Mouse (Mus musculus) lung, embryonic 14.5 days (tissue): ENCODE results near the gene Fsd1. TPM values are rescaled to one million over a fixed set of nuclear protein-coding genes. Genes with fewer than 3 reads are reported as not detected.

Experiments
- ATAC-seq: fragments of 200-750 bp; cut with Nextera tagmentation; 2 replicates; pipeline ENCODE4 v1.8.0; 2017; ENCODE audit warnings: mild to moderate bottlenecking, moderate TSS enrichment, moderate library complexity; ENCODE audit not compliant: insufficient read depth
- DNase-seq: peaks from one replicate; pipeline ENCODE4 v3.0.0-alpha.2; 2015
- H3K27ac ChIP-seq: fragments of 300-500 bp; sonication (generic); 2 replicates; pipeline ENCODE4 v1.5.1; 2014; ENCODE audit warnings: low read depth, mild to moderate bottlenecking, moderate library complexity
- H3K27me3 ChIP-seq: fragments of 300-500 bp; sonication (generic); 2 replicates; pipeline ENCODE4 v1.6.1; 2014; ENCODE audit warnings: low read length, control low read depth; ENCODE audit not compliant: insufficient read depth
- H3K36me3 ChIP-seq: fragments of 300-500 bp; sonication (generic); 2 replicates; pipeline ENCODE4 v1.6.1; 2014; ENCODE audit warnings: control low read depth; ENCODE audit not compliant: insufficient read depth
- H3K4me1 ChIP-seq: fragments of 300-500 bp; sonication (generic); 2 replicates; pipeline ENCODE4 v1.6.1; 2014; ENCODE audit warnings: antibody characterized with exemption, control low read depth; ENCODE audit not compliant: insufficient read depth
- H3K4me2 ChIP-seq: fragments of 300-500 bp; sonication (generic); 2 replicates; pipeline ENCODE4 v1.6.1; 2014; ENCODE audit warnings: mild to moderate bottlenecking
- H3K4me3 ChIP-seq: fragments of 300-500 bp; sonication (generic); 2 replicates; pipeline ENCODE4 v1.5.1; 2014; ENCODE audit warnings: low read depth, low read length
- H3K9ac ChIP-seq: fragments of 300-500 bp; sonication (generic); 2 replicates; pipeline ENCODE4 v1.6.1; 2014
- H3K9me3 ChIP-seq: fragments of 300-500 bp; sonication (generic); 2 replicates; pipeline ENCODE4 v1.6.1; 2016; ENCODE audit warnings: low read depth, low read length, control low read depth
- CTCF ChIP-seq: IDR thresholded peaks from 2 replicates; pipeline ENCODE4 v1.5.1; 2016; ENCODE audit warnings: antibody characterized with exemption, low read depth
- WGBS: fragments of 180-500 bp; shearing (Covaris S2); extraction: QIAGEN DNeasy Blood & Tissue Kit; methylation state at CpG from one replicate; pipeline ENCODE4 v1.1.7; 2014; 5-methylcytosine and 5-hydroxymethylcytosine counted together
- polyA plus RNA-seq: library from polyadenylated mRNA; unstranded; fragments of >200 nt; fragmentation: Nextera tagmentation; extraction: Ambion mirVana; gene quantifications from 2 replicates; pipeline ENCODE4 v1.2.1, GENCODE M21; 2014

Fsd1 gene
- polyA plus RNA-seq, 1 experiment from 2014 or later: 11.5 TPM

DNA sequence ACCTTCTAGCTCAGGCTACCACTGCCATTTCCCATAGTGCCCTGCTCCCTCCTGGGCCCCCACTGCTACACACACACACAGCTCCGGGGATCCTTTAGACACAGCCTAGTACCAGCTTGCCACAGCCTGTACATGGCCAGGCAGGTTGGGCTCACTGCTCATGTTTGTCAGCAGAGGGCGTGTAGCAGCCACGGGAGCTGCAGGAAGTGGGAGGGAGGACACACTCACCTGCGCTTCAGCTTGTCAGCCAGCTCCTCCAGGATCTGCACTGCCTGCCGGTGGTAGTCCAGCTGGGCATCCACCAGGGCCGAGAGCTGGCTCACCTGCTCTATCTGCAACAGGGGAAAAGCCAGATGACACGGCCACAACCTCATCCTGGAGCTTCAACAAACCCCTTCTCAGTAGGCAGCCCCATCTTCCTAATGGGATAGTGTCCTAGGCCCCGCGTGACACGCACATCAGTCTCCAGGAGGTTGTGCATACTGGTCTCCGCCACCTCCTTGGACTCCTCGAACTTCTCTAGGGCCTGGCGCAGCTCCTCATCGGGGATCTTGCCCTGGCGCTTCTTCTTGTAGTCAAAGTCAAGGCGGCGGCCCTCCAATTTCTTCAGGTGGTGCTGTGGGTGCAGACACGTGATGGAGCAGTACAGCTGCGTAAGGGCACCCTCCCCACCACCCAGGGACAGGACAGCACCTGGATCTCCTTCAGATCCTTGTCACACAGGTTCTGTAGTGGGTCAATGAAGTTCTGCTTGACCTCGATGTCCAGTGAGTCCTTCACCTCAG, 32.2 kb downstream of the Fsd1 start:
- 66% methylated on average over 20 of the region's 20 CpGs for WGBS
- no peaks in the 10 kb centered on the region for H3K27me3 ChIP-seq
- peaks cover 72% of the 10 kb centered on the region for H3K36me3 ChIP-seq
- H3K4me1 ChIP-seq: no peaks in the 10 kb centered on the region
- H3K9ac ChIP-seq: no peak overlapping the region
- H3K4me3 ChIP-seq: no peak overlapping the region
- peak; percentile 25 for ATAC-seq
- TF ChIP-seq CTCF: peak; percentile 59
- H3K4me2 ChIP-seq: no peak overlapping the region
- peak; percentile 43 for DNase-seq
- no peak overlapping the region for H3K27ac ChIP-seq
- H3K9me3 ChIP-seq: no peaks in the 10 kb centered on the region

DNA sequence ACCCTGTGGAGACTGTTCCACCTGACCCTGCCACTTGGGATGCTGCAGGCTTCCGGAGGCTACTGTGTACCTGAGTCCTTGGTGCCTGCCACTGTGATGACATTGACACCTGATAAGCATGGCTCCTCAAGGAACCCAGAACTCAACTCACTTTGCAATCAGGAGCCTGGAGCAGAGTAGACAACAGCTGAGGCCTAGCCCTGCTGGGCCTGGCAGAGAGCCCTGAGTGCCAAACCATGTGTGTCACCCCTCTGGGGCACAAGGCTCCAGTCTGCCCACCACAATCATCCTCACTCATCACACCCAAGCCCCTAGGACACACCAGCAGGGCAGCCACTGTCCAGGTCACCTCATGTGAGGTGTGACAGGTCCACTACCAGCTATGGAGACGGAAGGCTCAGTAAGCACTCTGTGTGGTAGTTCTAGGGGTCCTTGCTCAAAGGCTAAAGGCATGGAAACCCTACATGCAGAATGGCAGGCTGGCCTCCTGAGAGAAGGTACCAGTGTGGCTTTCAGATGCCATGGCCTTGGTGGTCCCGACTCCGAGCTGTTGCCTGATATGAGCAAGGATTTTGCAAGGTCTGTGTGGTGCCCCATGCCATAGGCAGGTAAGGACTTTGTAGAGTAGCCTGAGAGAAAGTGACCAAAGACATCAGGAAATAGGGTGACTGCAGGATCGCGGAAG, 34.2 kb downstream of the Fsd1 start:
- no peak for TF ChIP-seq CTCF
- H3K9ac ChIP-seq: no peak overlapping the region
- 87% methylated on average over 6 of the region's 6 CpGs for WGBS
- H3K4me3 ChIP-seq: no peak overlapping the region
- no peaks in the 10 kb centered on the region for H3K4me1 ChIP-seq
- no peak overlapping the region for H3K27ac ChIP-seq
- H3K4me2 ChIP-seq: no peak overlapping the region
- ATAC-seq (no peak), DNase-seq (no peak)
- H3K9me3 ChIP-seq: no peaks in the 10 kb centered on the region
- H3K36me3 ChIP-seq: peaks cover 62% of the 10 kb centered on the region
- no peaks in the 10 kb centered on the region for H3K27me3 ChIP-seq

DNA sequence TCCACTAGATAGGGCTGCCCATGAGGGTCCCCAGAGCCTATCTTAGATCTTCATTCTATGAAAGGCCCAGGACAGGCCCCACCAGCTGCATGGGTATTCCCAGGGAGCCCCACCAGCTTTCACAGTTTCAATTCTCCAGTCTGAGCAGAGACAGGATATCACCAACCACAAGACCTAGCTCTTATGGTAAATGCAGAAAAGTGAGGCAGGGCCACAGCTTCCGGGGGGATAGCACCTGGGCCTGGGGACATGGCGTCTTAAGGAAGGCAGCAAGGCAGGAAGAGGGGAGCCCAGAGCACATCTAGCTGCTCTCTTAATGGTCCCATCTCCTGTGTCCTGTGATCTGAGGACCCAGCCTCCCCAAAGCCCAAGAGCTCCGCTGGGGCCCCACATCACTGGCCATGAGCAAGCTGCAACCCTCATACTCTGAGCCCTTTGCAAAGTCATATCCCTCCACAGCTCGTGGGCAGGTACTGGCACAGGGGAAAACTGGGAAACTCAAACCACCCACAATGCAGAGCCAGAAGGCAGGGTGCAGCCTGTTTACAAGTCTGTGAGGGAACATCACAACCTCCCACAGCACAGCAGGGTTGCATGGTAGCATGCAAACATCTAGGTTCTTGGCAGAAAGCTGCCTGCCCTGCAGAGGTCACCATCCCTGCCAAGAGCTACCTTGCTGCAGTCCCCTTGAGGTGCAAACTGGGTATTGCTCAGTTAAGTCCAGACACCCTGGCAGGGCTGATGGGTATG, 35.0 kb downstream of the Fsd1 start:
- no peak overlapping the region for H3K27ac ChIP-seq
- DNase-seq: no peak
- H3K4me1 ChIP-seq: no peaks in the 10 kb centered on the region
- TF ChIP-seq CTCF: no peak
- no peak overlapping the region for H3K4me2 ChIP-seq
- H3K36me3 ChIP-seq: peaks cover 57% of the 10 kb centered on the region
- no peaks in the 10 kb centered on the region for H3K27me3 ChIP-seq
- ATAC-seq: no peak
- no peaks in the 10 kb centered on the region for H3K9me3 ChIP-seq
- 83% methylated on average over 4 of the region's 4 CpGs for whole genome bisulfite sequencing
- H3K9ac ChIP-seq: no peak overlapping the region
- H3K4me3 ChIP-seq: no peak overlapping the region

DNA sequence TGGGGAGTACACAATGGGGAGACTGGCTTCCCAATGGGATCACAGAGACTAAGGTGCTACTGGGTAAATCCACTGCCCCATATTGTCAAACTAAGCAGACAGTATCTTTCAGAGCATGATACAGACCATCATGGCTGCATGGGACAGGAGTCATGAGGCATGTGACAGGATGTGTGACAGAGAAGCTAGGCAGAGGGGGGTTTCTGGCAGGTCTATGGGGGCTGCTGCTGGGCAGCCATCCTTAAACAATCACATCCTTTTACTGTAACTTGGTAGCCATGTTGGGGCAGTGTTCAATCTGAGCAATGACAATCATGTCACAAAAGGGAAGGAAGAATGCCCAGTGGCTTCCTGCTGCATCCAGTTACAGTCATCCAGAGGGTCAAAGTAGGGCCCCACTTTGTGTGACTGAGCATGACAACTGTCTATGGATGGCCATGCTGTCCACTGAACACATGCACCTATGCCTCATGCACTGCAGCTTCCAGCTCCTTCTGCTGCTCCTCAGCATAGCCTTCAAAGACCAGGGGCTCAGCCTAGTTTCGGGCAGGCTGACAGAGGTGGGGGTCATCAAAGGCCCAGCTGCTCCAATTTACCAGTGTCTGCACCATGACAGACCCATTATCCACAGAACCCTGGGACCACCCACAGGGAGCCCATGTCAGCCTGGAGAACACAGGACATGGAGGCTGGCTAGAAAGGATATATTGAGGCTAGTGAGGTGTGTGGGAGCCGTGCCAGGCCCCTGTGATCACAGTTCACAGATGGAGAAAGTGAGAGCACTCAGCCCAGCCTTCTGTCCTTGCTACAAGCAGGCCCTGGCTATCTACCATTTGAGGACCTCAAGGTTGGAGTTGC, 36.1 kb downstream of the Fsd1 start:
- no peak overlapping the region for H3K4me2 ChIP-seq
- H3K27me3 ChIP-seq: no peaks in the 10 kb centered on the region
- H3K27ac ChIP-seq: no peak overlapping the region
- 69% methylated on average over 2 of the region's 2 CpGs for WGBS
- DNase-seq (no peak), ATAC-seq (no peak)
- H3K9ac ChIP-seq: no peak overlapping the region
- no peak overlapping the region for H3K4me3 ChIP-seq
- H3K4me1 ChIP-seq: no peaks in the 10 kb centered on the region
- no peaks in the 10 kb centered on the region for H3K9me3 ChIP-seq
- peaks cover 48% of the 10 kb centered on the region for H3K36me3 ChIP-seq
- TF ChIP-seq CTCF: no peak

DNA sequence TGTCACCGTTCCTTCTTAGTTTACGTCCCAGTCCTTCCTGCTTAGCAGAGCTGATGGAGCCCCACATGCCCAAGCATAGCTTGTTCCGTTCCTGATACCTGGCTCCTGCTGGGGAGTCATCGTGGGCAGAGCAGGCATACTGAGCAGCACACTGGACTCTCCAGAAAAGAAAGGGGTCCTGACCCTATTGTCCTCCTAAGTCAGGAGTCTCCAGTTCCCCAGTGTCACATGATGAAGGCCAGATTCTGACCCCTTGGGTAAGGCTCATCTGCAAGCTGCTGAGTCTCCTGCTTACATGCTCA, 36.6 kb downstream of the Fsd1 start:
- H3K4me1 ChIP-seq: no peaks in the 10 kb centered on the region
- WGBS: 80% methylated on average over 4 of the region's 4 CpGs

DNA sequence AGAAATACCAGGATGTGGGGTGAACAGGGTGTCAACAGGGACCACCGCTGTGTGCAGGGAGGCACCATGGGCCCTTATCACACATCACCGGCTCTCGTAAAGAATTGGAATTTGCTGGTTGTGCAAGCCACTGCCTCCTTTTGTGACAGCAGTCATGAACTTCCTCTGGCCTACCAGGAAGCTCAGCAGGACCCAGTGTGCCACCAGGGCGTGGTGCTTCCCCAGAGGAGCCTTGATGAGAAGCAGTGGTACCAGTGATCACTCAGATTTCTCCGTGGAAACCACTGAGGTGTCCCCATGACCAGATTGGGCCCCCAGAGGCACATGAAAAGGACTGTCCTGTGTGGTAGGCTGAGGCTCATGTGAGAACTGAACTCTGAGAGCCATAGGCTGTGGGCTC, 37.1 kb downstream of the Fsd1 start:
- no peaks in the 10 kb centered on the region for H3K9me3 ChIP-seq
- H3K4me2 ChIP-seq: no peak overlapping the region
- TF ChIP-seq CTCF: no peak
- no peaks in the 10 kb centered on the region for H3K27me3 ChIP-seq
- no peak overlapping the region for H3K27ac ChIP-seq
- H3K36me3 ChIP-seq: peaks cover 46% of the 10 kb centered on the region
- H3K4me3 ChIP-seq: no peak overlapping the region
- H3K4me1 ChIP-seq: no peaks in the 10 kb centered on the region
- no peak overlapping the region for H3K9ac ChIP-seq
- WGBS: 70% methylated on average over 5 of the region's 5 CpGs
- ATAC-seq: no peak
- no peak for DNase-seq

More for the DNA sequence above, 36.6 kb downstream of the Fsd1 start:
- H3K36me3 ChIP-seq: peaks cover 47% of the 10 kb centered on the region
- no peak overlapping the region for H3K9ac ChIP-seq
- no peak for DNase-seq
- no peaks in the 10 kb centered on the region for H3K9me3 ChIP-seq
- no peak for ATAC-seq
- H3K4me3 ChIP-seq: no peak overlapping the region
- no peak overlapping the region for H3K4me2 ChIP-seq
- no peaks in the 10 kb centered on the region for H3K27me3 ChIP-seq
- H3K27ac ChIP-seq: no peak overlapping the region
- TF ChIP-seq CTCF: no peak
